Mouse (Mus musculus) heart, adult 11 months (tissue): ENCODE measurements around the gene Auts2.

Experiments used
- DNase-seq: peaks from one replicate; pipeline ENCODE4 v3.0.0; 2022

The Auts2 gene

GRCm38 (mm10) chr5:131593261-131593660 is 949.9 kb downstream of the Auts2 start:
- no peak for DNase-seq

- DNase-seq, result no peak
Measured at GRCm38 (mm10) chr5:131589948-131590467, 953.1 kb downstream of the Auts2 start.

- DNase-seq, result no peak
Measured at GRCm38 (mm10) chr5:131586332-131586700, 956.8 kb downstream of the Auts2 start.

- DNase-seq, result peak; percentile 91
Measured at GRCm38 (mm10) chr5:131585684-131586331, 957.3 kb downstream of the Auts2 start.

- peak; percentile 94 for DNase-seq
Measured at GRCm38 (mm10) chr5:131584260-131585135, 958.6 kb downstream of the Auts2 start.

- no peak for DNase-seq
Measured at GRCm38 (mm10) chr5:131581110-131582050, 961.8 kb downstream of the Auts2 start.

GRCm38 (mm10) chr5:131578737-131579136 is 964.4 kb downstream of the Auts2 start:
- DNase-seq, result no peak

GRCm38 (mm10) chr5:131575733-131576265 is 967.3 kb downstream of the Auts2 start:
- DNase-seq, result no peak

GRCm38 (mm10) chr5:131575086-131575514 is 968.0 kb downstream of the Auts2 start:
- no peak for DNase-seq

GRCm38 (mm10) chr5:131574469-131575085 is 968.6 kb downstream of the Auts2 start:
- no peak for DNase-seq

GRCm38 (mm10) chr5:131573296-131574177 is 969.6 kb downstream of the Auts2 start:
- no peak for DNase-seq

GRCm38 (mm10) chr5:131566032-131566431 is 977.1 kb downstream of the Auts2 start:
- DNase-seq, result peak; percentile 78

- no peak for DNase-seq
Measured at GRCm38 (mm10) chr5:131563630-131564252, 979.4 kb downstream of the Auts2 start.

GRCm38 (mm10) chr5:131560773-131561560 is 982.2 kb downstream of the Auts2 start:
- DNase-seq, result no peak

GRCm38 (mm10) chr5:131558403-131559174 is 984.6 kb downstream of the Auts2 start:
- DNase-seq, result peak; percentile 97

GRCm38 (mm10) chr5:131557591-131558385 is 985.4 kb downstream of the Auts2 start:
- DNase-seq, result no peak

- no peak for DNase-seq
Measured at GRCm38 (mm10) chr5:131548932-131549563, 994.1 kb downstream of the Auts2 start.
